Mouse (Mus musculus): ENCODE results near the gene Sox6.

The Sox6 gene

DNA sequence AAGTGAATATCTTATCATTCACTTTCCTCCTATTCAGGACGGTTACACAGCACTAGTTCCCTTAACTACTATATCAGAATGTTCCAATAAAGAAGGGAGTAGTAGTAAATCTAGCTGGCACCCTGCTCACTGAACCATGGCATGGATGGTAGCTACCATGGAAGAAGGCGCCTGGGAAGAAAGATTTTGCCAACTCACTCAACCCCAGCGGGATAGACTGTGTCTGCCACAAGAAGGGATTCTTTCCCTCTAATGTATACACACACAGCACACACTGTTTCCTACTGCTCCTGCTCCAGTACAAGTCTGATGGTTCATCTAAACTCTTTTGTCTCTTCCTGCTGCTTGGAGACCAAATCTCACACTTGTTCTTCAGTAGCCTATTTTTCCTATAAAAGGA, 147.1 kb downstream of the Sox6 start:
- DNase-seq (ENCODE audit: low read depth, low spot score) = no peak

- DNase-seq (ENCODE audit: low read depth, low spot score) = no peak
Measured at GRCm38 (mm10) chr7:115889926-115890325, 148.7 kb downstream of the Sox6 start.

- no peak for DNase-seq (ENCODE audit: low read depth, low spot score)
Measured at GRCm38 (mm10) chr7:115888561-115888960, 150.0 kb downstream of the Sox6 start.

DNA sequence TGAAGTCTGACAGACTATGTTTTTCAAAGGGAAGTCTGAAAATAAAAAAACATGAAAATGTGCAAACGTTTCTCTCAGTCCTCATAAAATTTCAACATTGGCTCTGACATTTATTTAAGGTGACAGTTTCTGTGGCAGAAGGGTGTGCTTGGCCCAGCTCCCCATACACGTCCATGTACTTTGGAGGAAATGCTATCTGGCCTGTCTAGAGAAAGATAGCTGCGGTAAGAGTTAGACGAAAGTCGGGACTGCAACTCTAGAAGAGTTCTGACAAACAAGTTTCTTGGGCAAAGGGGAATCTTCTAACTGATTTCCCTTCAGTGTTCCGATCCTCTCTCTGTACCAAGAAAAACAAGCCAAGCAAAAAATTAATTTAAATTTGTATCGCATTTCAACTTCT, 150.5 kb downstream of the Sox6 start:
- no peak for DNase-seq (ENCODE audit: low read depth, low spot score)

GRCm38 (mm10) chr7:115872903-115873302, 165.7 kb downstream of the Sox6 start:
- DNase-seq (ENCODE audit: low read depth, low spot score) = no peak

- DNase-seq (ENCODE audit: low read depth, low spot score) = peak; percentile 42
Measured at GRCm38 (mm10) chr7:115868504-115868903, 170.1 kb downstream of the Sox6 start.

GRCm38 (mm10) chr7:115867518-115868270, 170.9 kb downstream of the Sox6 start:
- peak; percentile 48 for DNase-seq (ENCODE audit: low read depth, low spot score)

- DNase-seq (ENCODE audit: low read depth, low spot score) = no peak
Measured at GRCm38 (mm10) chr7:115866698-115867500, 171.7 kb downstream of the Sox6 start.

DNA sequence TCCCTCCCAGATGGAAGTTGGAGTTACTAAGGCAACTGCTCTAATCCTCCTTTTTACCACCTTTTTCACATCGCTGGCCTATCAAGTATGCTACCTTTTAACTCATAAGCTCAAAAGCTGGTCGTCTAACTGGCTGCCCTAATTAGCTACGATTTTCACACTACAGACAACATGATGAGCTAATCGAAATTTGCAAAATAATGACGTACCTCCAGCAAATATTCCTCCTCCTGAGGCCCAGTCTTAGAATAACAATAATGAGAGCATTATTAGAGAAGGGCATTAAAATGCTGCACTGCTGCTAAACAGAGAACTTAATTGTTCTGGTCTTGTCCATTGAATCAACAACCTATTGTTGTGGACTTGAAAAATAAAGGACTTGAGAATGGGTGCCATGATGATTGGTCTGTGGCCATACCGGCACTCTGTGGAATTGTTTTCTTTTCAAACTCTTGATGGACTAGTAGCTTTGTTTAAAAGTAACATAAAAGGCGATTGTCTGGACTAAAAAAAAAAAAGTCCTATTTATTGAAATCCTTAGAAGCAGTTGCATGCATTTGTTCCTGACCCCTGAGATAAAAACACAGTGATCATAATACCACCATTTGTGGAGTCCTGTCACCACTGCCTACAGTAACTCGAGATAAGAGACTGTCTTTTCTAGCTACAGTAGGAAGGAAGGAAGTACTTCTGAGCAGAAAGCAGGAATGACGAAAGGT, 172.5 kb downstream of the Sox6 start:
- DNase-seq (ENCODE audit: low read depth, low spot score) = peak; percentile 49

- no peak for DNase-seq (ENCODE audit: low read depth, low spot score)
Measured at GRCm38 (mm10) chr7:115865231-115865630, 173.4 kb downstream of the Sox6 start.

- DNase-seq (ENCODE audit: low read depth, low spot score) = no peak
Measured at GRCm38 (mm10) chr7:115864411-115864810, 174.2 kb downstream of the Sox6 start.

GRCm38 (mm10) chr7:115859691-115860401, 178.8 kb downstream of the Sox6 start:
- no peak for DNase-seq (ENCODE audit: low read depth, low spot score)

- DNase-seq (ENCODE audit: low read depth, low spot score) = no peak
Measured at GRCm38 (mm10) chr7:115851131-115851530, 187.5 kb downstream of the Sox6 start.

DNA sequence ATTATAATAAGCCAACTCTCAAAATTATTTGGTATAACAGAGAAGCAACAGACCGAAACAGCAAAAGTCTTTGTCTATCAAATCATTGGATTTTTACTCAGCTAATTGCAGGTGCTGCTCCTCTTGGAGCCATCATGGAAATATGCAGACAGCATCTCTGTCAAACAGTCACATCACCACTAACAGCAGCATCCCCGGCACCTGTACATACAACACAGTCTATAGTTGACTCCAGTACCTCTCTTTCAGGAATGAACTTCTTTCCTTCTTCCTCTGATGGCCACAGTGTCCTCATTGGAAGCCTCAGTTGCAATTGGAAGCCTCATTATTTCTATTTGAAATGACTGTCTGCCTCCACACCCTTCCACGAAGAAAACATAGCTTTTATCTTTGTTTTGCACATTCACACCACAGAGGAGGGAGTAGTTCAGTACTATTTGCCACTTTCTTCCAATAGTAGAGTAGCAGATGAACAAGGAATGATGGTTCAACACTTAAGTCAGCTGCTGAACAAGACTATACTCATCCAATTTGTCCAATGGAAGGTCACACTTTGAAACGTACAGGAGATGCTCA, 192.7 kb downstream of the Sox6 start:
- no peak for DNase-seq (ENCODE audit: low read depth, low spot score)

DNA sequence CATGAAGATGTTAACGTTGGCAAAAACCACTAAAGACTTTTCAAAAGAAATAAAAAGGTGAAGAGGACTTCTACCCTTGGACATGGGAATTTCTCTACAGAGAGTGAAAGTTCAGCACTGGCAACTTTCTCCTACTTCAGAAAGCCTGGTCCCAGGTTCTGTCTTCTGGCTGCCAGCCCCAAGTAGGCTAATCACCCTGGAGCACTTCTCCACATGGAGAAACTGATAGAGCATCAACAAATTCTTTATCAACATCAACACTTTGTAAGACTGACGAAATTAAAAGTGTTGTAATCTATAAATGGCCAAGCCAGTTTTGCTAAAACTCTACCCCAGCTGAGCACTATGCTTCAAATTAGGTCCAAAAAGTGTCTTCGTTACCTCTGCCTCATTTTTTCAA, 193.7 kb downstream of the Sox6 start:
- no peak for DNase-seq (ENCODE audit: low read depth, low spot score)

DNA sequence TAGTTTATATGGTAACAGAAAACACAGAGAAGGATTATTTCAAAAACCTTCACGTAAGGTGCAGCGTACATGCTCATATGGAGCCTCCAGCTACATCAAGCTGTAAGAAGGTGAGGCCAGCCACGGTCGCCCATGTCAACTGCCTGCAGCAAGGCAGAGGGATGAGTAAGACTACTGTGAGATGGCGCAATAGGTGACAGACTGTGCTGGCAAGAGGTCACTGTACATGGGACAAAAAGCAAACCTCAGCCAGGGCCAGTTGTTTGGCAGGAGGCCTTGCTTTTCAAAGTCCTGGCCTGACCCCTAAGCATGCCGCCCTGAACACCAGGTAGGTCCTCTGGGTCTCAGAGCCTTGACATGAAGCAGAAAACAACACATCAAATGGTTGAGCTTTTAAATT, 194.2 kb downstream of the Sox6 start:
- DNase-seq (ENCODE audit: low read depth, low spot score) = no peak

DNA sequence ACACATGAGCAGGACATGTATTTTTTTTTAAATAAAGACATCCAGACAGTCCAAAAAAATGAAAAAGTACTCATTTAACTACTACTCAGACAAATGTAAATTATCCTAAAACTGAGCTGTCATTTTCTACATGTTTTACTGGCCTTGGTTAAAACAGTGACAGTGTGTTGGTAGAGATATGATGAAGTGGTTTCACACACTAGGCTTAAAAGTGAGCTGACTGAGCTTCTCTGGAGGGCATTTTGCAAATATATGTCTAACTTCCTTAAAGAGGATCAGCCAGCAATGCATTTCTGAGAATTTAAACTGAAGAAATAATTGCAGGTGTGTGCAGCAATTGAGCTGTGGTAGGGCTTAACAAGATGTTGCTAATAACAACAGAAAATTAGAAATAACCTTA, 196.3 kb downstream of the Sox6 start:
- no peak for DNase-seq (ENCODE audit: low read depth, low spot score)

- no peak for DNase-seq (ENCODE audit: low read depth, low spot score)
Measured at GRCm38 (mm10) chr7:115840613-115841012, 198.0 kb downstream of the Sox6 start.

DNA sequence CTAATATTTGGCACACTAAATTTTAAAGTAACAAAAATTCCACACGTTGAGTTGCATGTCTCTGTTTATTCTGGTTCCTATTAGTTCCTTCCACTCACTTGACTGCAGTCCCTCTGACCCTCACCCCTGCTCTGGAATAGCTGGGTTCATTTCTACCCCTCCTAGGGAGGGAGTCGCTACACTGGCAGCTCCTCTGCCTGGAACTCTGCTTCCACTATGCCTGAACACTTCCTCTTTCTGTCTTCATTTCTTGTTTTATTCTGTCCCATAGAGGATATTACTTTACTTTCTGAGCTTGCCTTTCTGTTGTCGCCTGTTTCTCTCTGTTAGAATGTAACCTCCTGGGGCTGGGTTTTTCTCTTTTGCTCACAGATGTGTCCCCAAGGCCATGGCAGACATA, 203.6 kb downstream of the Sox6 start:
- no peak for DNase-seq (ENCODE audit: low read depth, low spot score)

- DNase-seq (ENCODE audit: low read depth, low spot score) = no peak
Measured at GRCm38 (mm10) chr7:115833701-115834100, 204.9 kb downstream of the Sox6 start.
